Mouse (Mus musculus): ENCODE data around the gene Adcy3. TPM values are rescaled to one million over a fixed set of nuclear protein-coding genes. Genes with fewer than 3 reads are reported as not detected.

The Adcy3 gene
- polyA plus RNA-seq, 1 experiment from 2014 or later: 12.9 TPM

DNA sequence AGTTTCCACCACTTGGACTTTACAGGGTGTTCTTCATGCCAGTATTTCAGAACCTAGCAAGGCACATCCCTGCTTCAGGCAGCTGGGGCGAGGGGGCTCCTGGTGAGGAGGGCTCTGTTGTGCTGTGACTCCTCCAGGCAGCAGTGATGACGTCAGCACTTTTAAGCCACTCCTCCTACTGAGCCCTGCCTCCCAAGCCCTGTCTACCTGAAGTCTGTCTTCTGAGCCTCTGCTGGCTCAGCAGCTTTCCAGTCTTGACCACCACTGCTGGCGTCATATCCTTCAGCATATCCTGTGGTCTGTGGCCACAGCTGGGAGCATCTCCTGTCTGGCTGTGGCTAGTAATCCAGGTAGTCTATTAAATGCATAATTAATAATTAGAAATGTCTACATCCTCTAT, 47.6 kb downstream of the Adcy3 start:
- ATAC-seq (ENCODE audit: insufficient number of reproducible peaks, insufficient read depth, low FRiP score, low TSS enrichment, low read depth): no peak
- peaks cover 4% of the 10 kb centered on the region; the same call in 1 of the 2 replicates for H3K4me1 ChIP-seq (replicated peaks)
- H3K9ac ChIP-seq (replicated peaks): no peak overlapping the region
- H3K27me3 ChIP-seq: no peaks in the 10 kb centered on the region
- H3K4me2 ChIP-seq: no peak overlapping the region
- no peaks in the 10 kb centered on the region for H3K9me3 ChIP-seq
- 64% methylated on average over 3 of the region's 3 CpGs for WGBS
- H3K4me3 ChIP-seq (replicated peaks): no peak overlapping the region
- H3K27ac ChIP-seq: no peak overlapping the region
- H3K36me3 ChIP-seq: peaks cover 5% of the 10 kb centered on the region

DNA sequence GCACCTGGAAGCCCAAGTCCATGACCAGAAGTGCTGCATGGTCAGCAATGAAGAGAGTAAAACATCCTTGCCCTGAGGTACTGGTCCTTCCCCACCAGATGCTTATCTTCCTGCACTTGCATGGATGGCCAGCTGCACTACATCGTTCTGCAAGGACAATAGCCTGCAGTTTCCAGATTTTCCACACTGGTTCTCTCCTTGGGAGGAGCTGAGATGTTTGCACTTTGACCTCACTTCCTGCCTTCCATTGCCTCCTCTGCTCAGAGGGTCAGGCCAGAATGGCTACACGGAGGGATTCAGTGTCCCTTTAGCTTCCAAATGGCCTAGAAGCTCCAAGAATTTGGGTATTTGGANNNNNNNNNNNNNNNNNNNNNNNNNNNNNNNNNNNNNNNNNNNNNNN, 51.7 kb downstream of the Adcy3 start:
- WGBS: 61% methylated on average over 2 of the region's 2 CpGs

DNA sequence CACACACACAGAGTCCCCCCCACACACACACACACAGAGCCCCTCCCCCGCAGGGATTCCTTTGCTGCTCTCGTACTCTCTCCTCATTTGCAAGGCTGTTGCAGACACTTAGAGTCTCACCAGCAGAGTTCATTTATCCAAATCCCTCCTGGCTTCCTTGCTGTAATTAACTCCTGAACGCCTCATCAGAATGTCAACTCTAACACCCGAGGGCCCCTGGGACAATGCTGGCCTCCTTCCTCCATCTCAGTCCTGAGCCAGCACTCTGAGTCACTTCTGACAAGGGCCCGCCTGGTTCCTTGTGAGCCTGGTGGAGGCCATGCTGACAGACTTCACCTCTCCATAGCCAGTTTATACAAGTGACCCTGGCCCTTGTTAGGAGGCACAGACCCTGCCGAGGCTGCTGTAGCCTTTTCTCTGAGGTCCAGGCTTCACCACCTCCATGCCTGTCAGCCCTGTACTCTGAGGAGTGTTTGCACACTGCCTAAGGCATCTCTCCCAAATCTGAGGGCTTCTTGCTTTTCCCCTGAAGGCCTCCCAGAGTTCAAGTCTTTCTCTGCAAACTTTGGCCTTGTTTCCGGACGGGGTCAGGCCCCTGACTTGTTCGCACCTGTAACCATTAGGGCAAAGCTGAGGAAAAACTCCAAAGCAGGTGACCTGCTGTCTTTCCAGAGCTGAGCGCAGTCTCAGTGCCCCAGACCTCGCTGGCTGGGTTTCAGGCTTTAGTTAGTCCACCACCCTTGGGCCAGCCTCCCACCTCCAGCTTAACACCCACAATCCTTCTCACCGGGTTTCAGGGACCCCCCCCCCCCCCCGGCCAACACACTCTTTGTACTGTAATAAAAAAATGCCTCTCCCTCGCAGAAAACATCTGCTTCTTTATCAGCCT, 55.5 kb downstream of the Adcy3 start:
- ATAC-seq (ENCODE audit: insufficient number of reproducible peaks, insufficient read depth, low FRiP score, low TSS enrichment, low read depth): 0 out of 2 replicates have a peak, but pooled peaks have one; percentile 52
- H3K4me3 ChIP-seq (replicated peaks): no peak overlapping the region
- peaks cover 6% of the 10 kb centered on the region for H3K36me3 ChIP-seq
- H3K4me1 ChIP-seq (replicated peaks): peaks cover 33% of the 10 kb centered on the region
- H3K27ac ChIP-seq: peak overlapping the region; percentile 80
- no peaks in the 10 kb centered on the region for H3K27me3 ChIP-seq
- no peaks in the 10 kb centered on the region for H3K9me3 ChIP-seq
- WGBS: 30% methylated on average over 14 of the region's 14 CpGs
- no peak overlapping the region for H3K9ac ChIP-seq (replicated peaks)
- H3K4me2 ChIP-seq: no peak overlapping the region

More for the DNA sequence above, 51.7 kb downstream of the Adcy3 start:
- H3K27me3 ChIP-seq: no peaks in the 10 kb centered on the region
- H3K27ac ChIP-seq: no peak overlapping the region
- peaks cover 11% of the 10 kb centered on the region for H3K4me1 ChIP-seq (replicated peaks)
- no peak overlapping the region for H3K9ac ChIP-seq (replicated peaks)
- H3K4me2 ChIP-seq: no peak overlapping the region
- H3K36me3 ChIP-seq: peaks cover 6% of the 10 kb centered on the region
- no peak overlapping the region for H3K4me3 ChIP-seq (replicated peaks)
- H3K9me3 ChIP-seq: no peaks in the 10 kb centered on the region
- no peak for ATAC-seq (ENCODE audit: insufficient number of reproducible peaks, insufficient read depth, low FRiP score, low TSS enrichment, low read depth)

GRCm38 (mm10) chr12:4189060-4189447, 56.2 kb downstream of the Adcy3 start:
- Histone ChIP-seq H3K9me3 (no peaks in the 10 kb centered on the region), H3K36me3 (peaks cover 6% of the 10 kb centered on the region), H3K9ac (replicated peaks) (no peak overlapping the region), H3K4me3 (replicated peaks) (no peak overlapping the region), H3K27ac (no peak overlapping the region), H3K4me2 (no peak overlapping the region), H3K4me1 (replicated peaks) (peaks cover 39% of the 10 kb centered on the region), H3K27me3 (no peaks in the 10 kb centered on the region)
- 46% methylated on average over 5 of the region's 5 CpGs for WGBS
- no peak for ATAC-seq (ENCODE audit: insufficient number of reproducible peaks, insufficient read depth, low FRiP score, low TSS enrichment, low read depth)

DNA sequence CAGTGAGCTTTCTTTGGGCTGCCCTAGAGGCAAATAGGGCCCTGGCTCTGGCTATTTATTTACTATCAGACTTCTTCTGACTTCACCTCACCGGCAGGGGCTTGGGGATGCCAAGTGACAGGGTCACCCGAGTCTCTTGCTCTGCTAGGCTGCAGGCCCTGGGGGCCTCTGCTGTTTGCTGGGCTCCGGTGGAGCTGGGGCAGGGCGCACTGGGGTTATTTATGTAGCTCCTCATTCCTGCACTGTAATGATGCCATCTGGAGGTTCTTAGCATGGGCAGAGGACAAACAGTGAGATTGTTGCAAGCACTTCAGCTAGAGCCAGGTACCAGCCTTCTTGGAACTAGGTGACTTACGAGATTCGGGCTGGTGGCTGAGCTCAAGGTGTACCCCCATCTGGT, 59.6 kb downstream of the Adcy3 start:
- Histone ChIP-seq H3K4me1 (replicated peaks) (peaks cover 41% of the 10 kb centered on the region), H3K36me3 (peaks cover 18% of the 10 kb centered on the region; the same call in 1 of the 2 replicates), H3K9me3 (no peaks in the 10 kb centered on the region), H3K27ac (peak overlapping the region; percentile 82), H3K9ac (replicated peaks) (no peak overlapping the region), H3K4me3 (replicated peaks) (no peak overlapping the region), H3K4me2 (no peak overlapping the region), H3K27me3 (no peaks in the 10 kb centered on the region)
- 48% methylated on average over 6 of the region's 6 CpGs for WGBS
- ATAC-seq (ENCODE audit: insufficient number of reproducible peaks, insufficient read depth, low FRiP score, low TSS enrichment, low read depth): no peak

DNA sequence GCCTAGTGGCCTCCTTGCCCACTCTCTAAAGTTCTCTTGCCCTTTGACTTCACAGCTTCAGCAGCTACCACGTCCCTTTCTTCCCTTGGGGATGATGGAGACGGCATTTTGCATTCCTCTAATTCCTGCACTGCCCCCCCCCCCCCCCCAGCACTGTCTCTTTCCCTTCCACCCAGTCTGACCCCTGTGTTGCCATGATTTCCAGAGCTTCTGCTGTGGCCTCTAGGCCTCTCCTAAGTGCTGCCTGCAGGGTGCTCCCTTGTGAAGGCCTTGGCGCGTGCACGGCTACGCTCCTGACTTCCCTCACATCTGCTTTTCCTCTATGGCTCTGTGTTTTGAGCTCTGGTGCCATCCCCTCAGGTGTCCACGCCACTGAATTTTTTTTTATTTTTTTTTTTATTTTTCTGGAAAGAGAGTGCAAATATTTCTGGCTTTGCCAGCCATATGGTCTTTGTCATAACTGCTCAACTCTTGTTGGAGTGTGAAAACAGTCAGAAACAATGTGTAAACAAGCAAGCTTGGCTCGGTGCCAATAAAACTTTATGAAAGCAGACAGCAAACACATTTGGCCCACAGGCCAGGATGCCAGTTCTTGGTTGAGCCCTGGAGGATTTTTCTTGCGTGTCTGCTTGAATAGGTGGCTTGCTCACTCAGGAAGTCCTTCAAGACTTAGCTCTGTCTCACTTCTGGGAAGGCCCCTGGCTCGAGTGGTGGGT, 60.3 kb downstream of the Adcy3 start:
- Histone ChIP-seq H3K4me2 (no peak overlapping the region), H3K9me3 (no peaks in the 10 kb centered on the region), H3K27ac (peak overlapping the region; percentile 82), H3K4me3 (replicated peaks) (no peak overlapping the region), H3K9ac (replicated peaks) (0 out of 2 replicates have a peak overlapping the region, but pooled peaks have one; percentile 4), H3K4me1 (replicated peaks) (peaks cover 36% of the 10 kb centered on the region), H3K36me3 (peaks cover 25% of the 10 kb centered on the region), H3K27me3 (no peaks in the 10 kb centered on the region)
- no peak; the same call in 1 of the 2 replicates for ATAC-seq (ENCODE audit: insufficient number of reproducible peaks, insufficient read depth, low FRiP score, low TSS enrichment, low read depth)
- 27% methylated on average over 10 of the region's 10 CpGs for WGBS

DNA sequence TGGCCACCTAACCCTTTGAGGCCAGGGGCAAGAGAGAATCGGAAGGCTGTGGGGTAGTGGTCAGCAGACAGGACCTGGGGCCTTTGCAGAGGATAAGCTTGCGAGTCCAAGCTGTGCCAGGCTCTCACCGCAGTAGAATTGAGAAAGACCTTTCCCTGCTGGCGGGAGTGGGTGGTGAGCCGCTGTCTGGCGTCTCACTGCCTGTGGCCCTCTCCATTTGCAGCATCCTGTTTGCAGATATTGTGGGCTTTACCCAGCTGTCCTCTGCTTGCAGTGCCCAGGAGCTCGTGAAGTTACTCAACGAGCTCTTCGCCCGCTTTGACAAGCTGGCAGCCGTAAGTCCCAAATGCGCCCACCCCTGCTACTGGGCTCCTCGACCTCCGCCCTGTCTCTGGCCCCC, 61.7 kb downstream of the Adcy3 start:
- no peak for ATAC-seq (ENCODE audit: insufficient number of reproducible peaks, insufficient read depth, low FRiP score, low TSS enrichment, low read depth)
- Histone ChIP-seq H3K27me3 (no peaks in the 10 kb centered on the region), H3K9ac (replicated peaks) (no peak overlapping the region), H3K9me3 (no peaks in the 10 kb centered on the region), H3K27ac (no peak overlapping the region), H3K36me3 (peaks cover 39% of the 10 kb centered on the region), H3K4me2 (no peak overlapping the region), H3K4me3 (replicated peaks) (no peak overlapping the region), H3K4me1 (replicated peaks) (peaks cover 29% of the 10 kb centered on the region)
- 91% methylated on average over 14 of the region's 14 CpGs for WGBS

DNA sequence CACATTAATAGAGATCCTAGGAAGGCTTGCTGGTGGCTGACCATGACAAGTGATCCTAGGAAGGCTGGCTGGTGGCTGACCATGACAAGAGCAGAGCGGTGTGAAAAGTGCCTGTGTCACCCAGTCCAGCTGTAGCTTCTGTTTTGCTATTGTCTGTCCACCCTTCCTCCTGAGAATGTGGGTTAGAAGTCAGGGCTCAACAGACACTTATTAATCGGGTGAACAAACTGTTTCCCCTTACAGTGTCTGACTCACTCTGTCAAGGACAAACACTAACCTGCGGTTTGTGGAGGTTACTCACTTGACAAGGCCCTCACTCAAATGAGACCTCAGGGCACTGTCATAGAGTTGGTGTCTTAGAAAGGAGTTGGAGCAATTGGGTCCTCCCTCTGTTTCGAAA, 65.8 kb downstream of the Adcy3 start:
- Histone ChIP-seq H3K9ac (replicated peaks) (no peak overlapping the region), H3K27me3 (no peaks in the 10 kb centered on the region), H3K4me3 (replicated peaks) (no peak overlapping the region), H3K27ac (no peak overlapping the region), H3K4me2 (no peak overlapping the region), H3K36me3 (peaks cover 72% of the 10 kb centered on the region), H3K4me1 (replicated peaks) (peaks cover 5% of the 10 kb centered on the region), H3K9me3 (no peaks in the 10 kb centered on the region)
- ATAC-seq (ENCODE audit: insufficient number of reproducible peaks, insufficient read depth, low FRiP score, low TSS enrichment, low read depth): no peak
- WGBS: 93% methylated on average over 4 of the region's 4 CpGs

DNA sequence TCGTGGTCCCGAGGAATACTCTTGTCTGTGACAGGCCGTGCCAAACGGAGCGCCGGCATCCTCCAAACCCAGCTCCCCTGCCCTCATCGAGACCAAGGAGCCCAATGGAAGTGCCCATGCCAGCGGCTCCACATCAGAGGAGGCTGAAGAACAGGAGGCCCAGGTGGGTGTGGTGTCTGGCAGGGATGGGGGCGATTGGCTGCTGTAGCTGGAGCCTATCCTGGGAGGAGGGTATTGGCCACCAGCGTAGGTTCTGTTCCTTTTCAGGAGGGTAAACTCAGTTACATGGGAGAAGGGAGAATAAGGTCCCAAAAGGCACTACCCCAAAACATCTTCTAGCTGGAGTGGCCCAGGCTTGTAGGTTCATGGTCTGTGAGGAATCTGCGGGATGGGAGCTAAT, 66.4 kb downstream of the Adcy3 start:
- no peak for ATAC-seq (ENCODE audit: insufficient number of reproducible peaks, insufficient read depth, low FRiP score, low TSS enrichment, low read depth)
- Histone ChIP-seq H3K4me2 (no peak overlapping the region), H3K4me3 (replicated peaks) (no peak overlapping the region), H3K9ac (replicated peaks) (no peak overlapping the region), H3K27me3 (no peaks in the 10 kb centered on the region), H3K4me1 (replicated peaks) (no peaks in the 10 kb centered on the region), H3K27ac (no peak overlapping the region), H3K36me3 (peaks cover 73% of the 10 kb centered on the region), H3K9me3 (no peaks in the 10 kb centered on the region)
- WGBS: 94% methylated on average over 11 of the region's 11 CpGs

- Histone ChIP-seq H3K4me3 (replicated peaks) (no peak overlapping the region), H3K27ac (no peak overlapping the region), H3K9me3 (no peaks in the 10 kb centered on the region), H3K36me3 (peaks cover 85% of the 10 kb centered on the region), H3K9ac (replicated peaks) (no peak overlapping the region), H3K4me2 (no peak overlapping the region), H3K27me3 (no peaks in the 10 kb centered on the region), H3K4me1 (replicated peaks) (no peaks in the 10 kb centered on the region)
- WGBS: 91% methylated on average over 13 of the region's 13 CpGs
- no peak for ATAC-seq (ENCODE audit: insufficient number of reproducible peaks, insufficient read depth, low FRiP score, low TSS enrichment, low read depth)
These were observed 68.7 kb downstream of the Adcy3 start for GRCm38 (mm10) chr12:4201454-4202200.

- H3K36me3 ChIP-seq: peaks cover 87% of the 10 kb centered on the region
- 89% methylated on average over 4 of the region's 4 CpGs for WGBS
- no peak for ATAC-seq (ENCODE audit: insufficient number of reproducible peaks, insufficient read depth, low FRiP score, low TSS enrichment, low read depth)
- no peak overlapping the region for H3K9ac ChIP-seq (replicated peaks)
- H3K27me3 ChIP-seq: no peaks in the 10 kb centered on the region
- H3K9me3 ChIP-seq: no peaks in the 10 kb centered on the region
- no peak overlapping the region for H3K4me3 ChIP-seq (replicated peaks)
- no peak overlapping the region for H3K27ac ChIP-seq
- no peak overlapping the region for H3K4me2 ChIP-seq
- no peaks in the 10 kb centered on the region for H3K4me1 ChIP-seq (replicated peaks)
These were observed 69.3 kb downstream of the Adcy3 start for GRCm38 (mm10) chr12:4202206-4202605.
